In the genomic region with DNA sequence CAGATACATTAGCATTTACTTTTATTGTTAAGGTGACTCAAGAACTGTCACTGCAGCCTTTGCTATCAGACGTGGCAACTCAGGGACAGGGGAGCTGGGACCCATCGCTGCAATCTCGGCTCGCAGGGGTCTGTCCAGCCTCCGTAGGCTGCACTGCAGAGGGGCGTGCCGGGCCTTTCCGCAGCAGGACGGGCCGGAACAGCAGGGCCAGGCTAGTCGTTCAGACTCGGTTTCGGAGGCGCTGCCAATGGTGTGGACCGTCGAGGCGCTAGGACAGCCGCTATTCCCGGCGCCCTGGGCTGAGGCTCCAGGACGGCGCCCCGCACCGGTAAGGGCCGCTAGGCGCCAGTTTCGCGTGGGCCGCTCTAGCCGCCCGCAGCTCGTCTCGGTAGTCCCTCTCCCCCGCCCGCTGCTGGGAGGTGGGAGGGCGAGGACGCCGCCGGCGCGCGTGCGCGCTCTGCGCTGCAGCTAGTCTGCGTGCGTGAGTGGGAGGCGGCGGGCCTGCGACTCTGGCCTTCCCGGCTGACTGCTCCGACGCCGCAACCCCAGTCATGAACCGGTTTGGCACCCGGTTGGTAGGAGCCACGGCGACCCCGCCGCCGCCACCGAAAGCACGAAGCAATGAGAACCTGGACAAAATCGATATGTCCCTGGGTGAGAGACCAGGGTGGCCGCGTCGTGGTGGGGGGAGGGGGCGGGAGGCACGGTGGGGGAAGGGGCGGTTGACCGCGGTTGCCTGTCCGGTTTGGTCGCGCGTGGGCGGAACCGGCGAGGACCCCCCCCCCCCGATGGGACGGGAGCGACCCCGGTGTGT, we compare ENCODE assay signal across 8 mouse cellular contexts. TPM values are rescaled to one million over a fixed set of nuclear protein-coding genes. Genes with fewer than 3 reads are reported as not detected.
DNase-seq lines count a peak whose midpoint lies in the region; ATAC-seq lines count a peak whose summit lies in the region.

Fyttd1 (plus strand) TSS at position 158 of the 814 bp plus-strand sequence.
Rubcn (minus strand) TSS at position 424 of the 814 bp plus-strand sequence.

- H3K36me3 ChIP-seq in hindbrain, embryonic 10.5 days, result 0 out of 2 replicates have a peak, but pooled peaks cover 7% of the 10 kb centered on the region

- no peaks in the 10 kb centered on the region for H3K27me3 ChIP-seq in hindbrain, embryonic 10.5 days (ENCODE audit: insufficient read depth, poor library complexity, severe bottlenecking)

- ATAC-seq in frontal cortex, adult (ENCODE audit: low TSS enrichment), result peak; percentile 96

- WGBS in hindbrain, embryonic 10.5 days, result under 1% methylated on average over 77 of the region's 83 CpGs

- DNase-seq in MEL-GATA-1-ER (ENCODE audit: extremely low read depth, low read depth), result peak; percentile 73
- peak; percentile 96 for DNase-seq in cerebellum, adult 8-10 months
- DNase-seq in hindbrain, embryonic 10.5 days (ENCODE audit: low spot score), result peak; percentile 96
- DNase-seq in layer of hippocampus, postnatal 10 days (ENCODE audit: low spot score in 2 of 2), result peak; percentile 93 to 97
- peak; percentile 98 for DNase-seq in lung, postnatal 10 days
- peak; percentile 97 for DNase-seq in ovary, postnatal 36 days (ENCODE audit: low spot score)
- peak; percentile 96 for DNase-seq in thymus, postnatal 25 days

- H3K4me1 ChIP-seq in hindbrain, embryonic 10.5 days (replicated peaks), result peaks cover 27% of the 10 kb centered on the region

- no peaks in the 10 kb centered on the region for H3K9me3 ChIP-seq in hindbrain, embryonic 10.5 days

- peak within 1 kb of the TSS; percentile 87 for H3K4me3 ChIP-seq in hindbrain, embryonic 10.5 days

- peak within 1 kb of the TSS; percentile 94 for H3K27ac ChIP-seq in hindbrain, embryonic 10.5 days

RNA-seq across cellular contexts. Expression of gene Fyttd1, which starts in this region (rescaled TPM):
- polyA plus RNA-seq in hindbrain, embryonic 10.5 days (2016; fragmentation: Nextera tagmentation; extraction: Ambion mirVana), result 78.1 and 97.4 TPM in 2 replicates
- total RNA-seq in layer of hippocampus, postnatal 10 days (2021), result 100 to 1,000 TPM; 134 to 147 TPM

RNA-seq across cellular contexts. Expression of gene Rubcn, which starts in this region (rescaled TPM):
- polyA plus RNA-seq in hindbrain, embryonic 10.5 days (2016; fragmentation: Nextera tagmentation; extraction: Ambion mirVana), result 21.7 and 22.6 TPM in 2 replicates
- 10 to 100 TPM; 55.0 to 61.3 TPM for total RNA-seq in layer of hippocampus, postnatal 10 days (2021)

Comparison
In these comparisons a context has a peak if more than half of its experiments do, and no peak if none do; other contexts are left out.
1. Peak in every context shown above with its lines: DNase-seq, ATAC-seq, H3K4me3 ChIP-seq and H3K27ac ChIP-seq.